Mouse (Mus musculus): ENCODE data around the gene Pga5. TPM values are rescaled to one million over a fixed set of nuclear protein-coding genes. Genes with fewer than 3 reads are reported as not detected.
A peak's percentile ranks its signal among the peaks of the same experiment; 100 is the strongest.

Pga5 gene
- polyA plus RNA-seq, 1 experiment from 2014 or later, result not detected

DNA sequence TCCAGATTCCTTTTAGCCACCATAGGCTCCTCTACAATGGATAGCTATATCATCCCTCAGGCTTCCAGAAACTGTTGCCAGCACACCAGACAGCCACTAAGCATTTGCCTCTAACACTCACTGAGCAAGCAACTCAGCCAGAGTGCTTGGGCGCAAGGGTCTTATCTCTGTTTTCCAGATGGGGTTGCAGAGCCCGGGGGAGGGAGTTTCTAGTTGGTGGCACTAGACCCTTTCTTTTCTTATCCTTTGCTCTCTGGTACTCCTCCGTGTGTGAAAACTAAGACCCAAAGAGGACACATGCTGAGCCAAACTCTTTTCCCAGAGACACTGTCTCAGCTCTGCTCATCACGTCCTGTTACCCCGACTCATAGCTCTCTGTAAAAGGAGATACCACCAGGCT is 16.5 kb downstream of the Pga5 start:
- no peaks in the 10 kb centered on the region for H3K36me3 ChIP-seq (replicated peaks; ENCODE audit: control insufficient read depth, insufficient read depth, low read depth, low read length)
- no peaks in the 10 kb centered on the region for H3K4me1 ChIP-seq (ENCODE audit: control insufficient read depth, insufficient read depth, low read length)
- H3K27ac ChIP-seq (replicated peaks; ENCODE audit: low read depth, low read length), result no peak overlapping the region
- ATAC-seq (replicated peaks; ENCODE audit: insufficient number of reproducible peaks, low FRiP score, low TSS enrichment, low read depth) (no peak), DNase-seq (ENCODE audit: low spot score) (no peak)
- H3K27me3 ChIP-seq (ENCODE audit: control insufficient read depth, insufficient read depth, low read length), result no peaks in the 10 kb centered on the region
- no peak overlapping the region for H3K4me3 ChIP-seq (ENCODE audit: low read depth, low read length)
- WGBS, result 75% methylated on average over 5 of the region's 5 CpGs
- H3K4me2 ChIP-seq (ENCODE audit: low read depth, low read length), result no peak overlapping the region
- no peak overlapping the region for H3K9ac ChIP-seq (replicated peaks; ENCODE audit: low read length)
- H3K9me3 ChIP-seq (replicated peaks; ENCODE audit: control insufficient read depth, low read length), result no peaks in the 10 kb centered on the region

DNA sequence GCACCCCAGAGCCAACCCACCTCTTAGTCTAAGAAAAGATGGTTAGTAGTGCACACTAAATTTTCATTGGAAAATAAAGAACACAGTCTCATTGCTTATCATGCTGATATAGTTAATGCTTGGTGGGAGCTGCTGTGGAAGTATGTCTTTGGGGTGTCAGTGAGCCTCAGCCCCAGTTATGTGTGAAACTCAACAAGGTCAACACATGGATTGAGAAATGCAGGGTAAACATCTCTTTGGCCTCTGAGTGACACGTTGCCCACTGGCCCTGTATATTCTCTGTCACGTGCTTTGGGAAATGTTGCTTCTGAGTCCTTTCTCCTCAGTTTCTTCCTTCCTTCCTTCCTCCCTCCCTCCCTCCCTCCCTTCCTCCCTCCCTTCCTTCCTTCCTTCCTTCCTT is 19.5 kb downstream of the Pga5 start:
- H3K9ac ChIP-seq (replicated peaks; ENCODE audit: low read length), result no peak overlapping the region
- H3K27ac ChIP-seq (replicated peaks; ENCODE audit: low read depth, low read length), result no peak overlapping the region
- 91% methylated on average over 2 of the region's 2 CpGs for WGBS
- no peaks in the 10 kb centered on the region for H3K9me3 ChIP-seq (replicated peaks; ENCODE audit: control insufficient read depth, low read length)
- H3K27me3 ChIP-seq (ENCODE audit: control insufficient read depth, insufficient read depth, low read length), result no peaks in the 10 kb centered on the region
- no peak overlapping the region for H3K4me2 ChIP-seq (ENCODE audit: low read depth, low read length)
- H3K36me3 ChIP-seq (replicated peaks; ENCODE audit: control insufficient read depth, insufficient read depth, low read depth, low read length), result no peaks in the 10 kb centered on the region
- ATAC-seq (replicated peaks; ENCODE audit: insufficient number of reproducible peaks, low FRiP score, low TSS enrichment, low read depth) (no peak), DNase-seq (ENCODE audit: low spot score) (no peak)
- H3K4me3 ChIP-seq (ENCODE audit: low read depth, low read length), result no peak overlapping the region
- H3K4me1 ChIP-seq (ENCODE audit: control insufficient read depth, insufficient read depth, low read length), result no peaks in the 10 kb centered on the region

DNA sequence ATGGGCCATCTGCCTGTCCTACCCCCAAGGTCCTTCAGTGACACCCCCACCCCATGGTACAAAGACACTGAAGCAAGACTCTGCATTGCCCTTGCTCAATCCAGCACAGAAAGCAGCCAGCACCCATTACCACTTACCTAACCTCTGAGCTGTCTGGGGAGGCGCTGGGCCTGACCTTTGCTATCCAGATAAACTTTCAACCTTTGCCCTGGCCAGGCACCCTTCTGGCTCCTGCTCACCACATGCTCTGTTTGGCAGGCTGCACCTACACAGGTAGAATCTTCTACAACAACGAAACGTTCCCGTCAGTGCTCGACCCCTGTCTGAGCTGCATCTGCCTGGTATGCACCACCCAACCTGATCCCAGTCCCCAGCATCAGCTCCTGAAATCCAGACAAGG is 20.1 kb downstream of the Pga5 start:
- Histone ChIP-seq H3K27me3 (ENCODE audit: control insufficient read depth, insufficient read depth, low read length) (no peaks in the 10 kb centered on the region), H3K27ac (replicated peaks; ENCODE audit: low read depth, low read length) (no peak overlapping the region), H3K9me3 (replicated peaks; ENCODE audit: control insufficient read depth, low read length) (no peaks in the 10 kb centered on the region), H3K4me2 (ENCODE audit: low read depth, low read length) (no peak overlapping the region), H3K4me3 (ENCODE audit: low read depth, low read length) (no peak overlapping the region), H3K4me1 (ENCODE audit: control insufficient read depth, insufficient read depth, low read length) (no peaks in the 10 kb centered on the region), H3K9ac (replicated peaks; ENCODE audit: low read length) (no peak overlapping the region), H3K36me3 (replicated peaks; ENCODE audit: control insufficient read depth, insufficient read depth, low read depth, low read length) (no peaks in the 10 kb centered on the region)
- 86% methylated on average over 5 of the region's 5 CpGs for WGBS
- DNase-seq (ENCODE audit: low spot score) (no peak), ATAC-seq (replicated peaks; ENCODE audit: insufficient number of reproducible peaks, low FRiP score, low TSS enrichment, low read depth) (no peak)

DNA sequence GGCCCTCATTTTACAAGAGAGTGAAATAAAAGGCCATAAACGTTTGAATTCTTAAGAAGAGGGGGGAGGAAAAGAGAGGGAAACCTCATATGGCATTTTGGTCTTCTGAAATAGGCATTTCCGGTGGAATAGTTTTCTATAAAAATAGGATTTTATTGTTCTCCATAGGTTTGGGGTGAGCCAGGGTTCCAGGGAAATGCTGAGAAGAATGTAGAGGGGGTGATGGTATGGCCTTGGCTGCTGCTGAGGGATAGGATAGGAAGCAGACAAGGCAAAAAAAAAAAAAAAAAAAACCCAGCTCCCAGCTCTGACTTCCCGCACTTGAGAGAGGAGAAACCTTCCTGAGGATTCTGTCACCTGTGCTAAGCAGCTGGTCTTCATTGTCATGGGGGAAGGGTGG is 21.8 kb downstream of the Pga5 start:
- H3K9me3 ChIP-seq (replicated peaks; ENCODE audit: control insufficient read depth, low read length), result no peaks in the 10 kb centered on the region
- H3K4me1 ChIP-seq (ENCODE audit: control insufficient read depth, insufficient read depth, low read length), result no peaks in the 10 kb centered on the region
- no peak overlapping the region for H3K9ac ChIP-seq (replicated peaks; ENCODE audit: low read length)
- H3K27me3 ChIP-seq (ENCODE audit: control insufficient read depth, insufficient read depth, low read length), result no peaks in the 10 kb centered on the region
- H3K27ac ChIP-seq (replicated peaks; ENCODE audit: low read depth, low read length), result no peak overlapping the region
- H3K36me3 ChIP-seq (replicated peaks; ENCODE audit: control insufficient read depth, insufficient read depth, low read depth, low read length), result no peaks in the 10 kb centered on the region
- WGBS, result 69% methylated on average over 3 of the region's 3 CpGs
- DNase-seq (ENCODE audit: low spot score) (no peak), ATAC-seq (replicated peaks; ENCODE audit: insufficient number of reproducible peaks, low FRiP score, low TSS enrichment, low read depth) (no peak)
- no peak overlapping the region for H3K4me3 ChIP-seq (ENCODE audit: low read depth, low read length)
- H3K4me2 ChIP-seq (ENCODE audit: low read depth, low read length), result no peak overlapping the region

DNA sequence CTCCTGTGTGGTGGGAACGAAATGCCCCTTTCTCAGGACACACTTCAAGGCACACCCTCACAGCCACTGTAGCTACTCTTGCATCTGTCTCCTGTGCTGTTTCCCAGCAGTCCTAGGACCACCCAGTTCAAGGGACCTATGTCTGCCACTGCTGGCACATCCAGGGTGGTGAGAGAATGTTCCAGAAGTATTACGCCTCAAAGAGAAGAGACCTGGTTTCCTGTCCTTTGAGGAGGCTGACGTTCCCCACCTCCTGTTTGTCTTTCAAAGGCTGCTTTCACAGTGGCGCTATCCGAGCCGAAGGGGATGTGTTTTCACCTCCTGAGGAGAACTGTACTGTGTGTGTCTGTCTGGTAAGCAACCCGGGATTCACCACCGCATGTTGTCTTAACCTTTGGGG is 29.7 kb downstream of the Pga5 start:
- Histone ChIP-seq H3K4me3 (ENCODE audit: low read depth, low read length) (no peak overlapping the region), H3K27me3 (ENCODE audit: control insufficient read depth, insufficient read depth, low read length) (no peaks in the 10 kb centered on the region), H3K36me3 (replicated peaks; ENCODE audit: control insufficient read depth, insufficient read depth, low read depth, low read length) (no peaks in the 10 kb centered on the region), H3K4me2 (ENCODE audit: low read depth, low read length) (no peak overlapping the region), H3K27ac (replicated peaks; ENCODE audit: low read depth, low read length) (no peak overlapping the region), H3K9ac (replicated peaks; ENCODE audit: low read length) (no peak overlapping the region), H3K9me3 (replicated peaks; ENCODE audit: control insufficient read depth, low read length) (no peaks in the 10 kb centered on the region), H3K4me1 (ENCODE audit: control insufficient read depth, insufficient read depth, low read length) (no peaks in the 10 kb centered on the region)
- ATAC-seq (replicated peaks; ENCODE audit: insufficient number of reproducible peaks, low FRiP score, low TSS enrichment, low read depth) (no peak), DNase-seq (ENCODE audit: low spot score) (no peak)
- WGBS, result 66% methylated on average over 8 of the region's 8 CpGs

DNA sequence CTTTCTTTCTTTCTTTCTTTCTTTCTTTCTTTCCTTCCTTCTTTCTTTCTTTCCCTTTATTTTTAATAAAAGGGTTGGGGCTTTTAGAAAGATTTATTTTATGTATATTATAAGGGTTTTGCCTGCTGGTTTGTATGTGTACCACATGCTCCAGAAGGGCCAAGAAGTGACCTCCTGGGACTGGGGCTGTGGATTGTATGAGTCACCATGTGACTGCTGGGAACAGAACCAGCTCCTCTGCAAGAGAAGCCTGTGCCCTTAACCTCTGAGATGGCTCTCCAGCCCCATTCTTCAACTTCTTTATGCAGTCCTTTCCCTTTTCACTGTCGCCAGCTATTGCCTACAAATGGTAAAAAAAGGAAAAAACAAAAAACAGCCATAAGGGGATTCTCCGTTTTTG is 32.3 kb downstream of the Pga5 start:
- WGBS, result 87% methylated on average over 2 of the region's 2 CpGs
- ATAC-seq (replicated peaks; ENCODE audit: insufficient number of reproducible peaks, low FRiP score, low TSS enrichment, low read depth), result no peak

DNA sequence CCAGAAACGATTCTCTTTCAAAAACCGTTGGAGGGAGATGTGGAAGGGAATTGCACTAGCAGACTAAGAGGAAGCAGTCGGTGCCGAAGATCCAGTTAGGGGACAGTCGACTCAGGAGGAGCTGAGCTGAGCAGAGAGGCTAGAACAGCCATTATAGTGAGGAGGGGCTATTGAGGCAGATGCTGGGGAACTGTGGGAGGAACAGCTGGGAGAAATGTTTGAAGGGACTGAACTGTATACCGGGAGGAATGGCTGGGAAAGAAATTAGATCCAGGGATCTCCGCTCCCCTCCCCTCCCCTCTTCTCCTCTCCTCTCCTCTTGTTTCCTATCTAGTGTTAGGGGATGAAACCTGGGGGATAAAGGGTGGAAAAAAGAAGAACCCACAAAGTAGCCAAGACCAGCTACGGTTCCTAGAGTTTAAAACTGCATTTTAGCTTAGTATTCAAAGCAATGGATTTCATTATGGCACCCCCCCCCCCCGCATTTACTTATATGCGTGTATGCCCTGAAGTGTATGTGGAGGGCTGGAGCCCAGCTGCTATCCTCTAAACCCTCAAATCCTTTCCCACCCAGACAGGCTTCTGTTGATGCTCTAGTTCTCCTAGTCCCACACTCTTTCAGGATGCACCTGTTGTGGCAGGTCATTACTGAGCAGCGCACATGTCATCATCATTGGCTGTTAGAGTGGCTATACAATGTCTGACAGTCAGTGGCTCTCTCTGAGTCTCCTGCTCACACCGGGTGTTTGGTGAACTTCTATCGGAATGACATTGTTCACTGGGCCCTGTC is 37.1 kb downstream of the Pga5 start:
- H3K36me3 ChIP-seq (replicated peaks; ENCODE audit: control insufficient read depth, insufficient read depth, low read depth, low read length), result no peaks in the 10 kb centered on the region
- H3K9ac ChIP-seq (replicated peaks; ENCODE audit: low read length), result peak overlapping the region; percentile 6; the same call in 1 of the 2 replicates
- no peaks in the 10 kb centered on the region for H3K4me1 ChIP-seq (ENCODE audit: control insufficient read depth, insufficient read depth, low read length)
- peak; percentile 38 for DNase-seq (ENCODE audit: low spot score)
- H3K9me3 ChIP-seq (replicated peaks; ENCODE audit: control insufficient read depth, low read length), result no peaks in the 10 kb centered on the region
- H3K27me3 ChIP-seq (ENCODE audit: control insufficient read depth, insufficient read depth, low read length), result no peaks in the 10 kb centered on the region
- WGBS, result 41% methylated on average over 13 of the region's 13 CpGs
- no peak overlapping the region for H3K4me3 ChIP-seq (ENCODE audit: low read depth, low read length)
- no peak overlapping the region; the same call in 1 of the 2 replicates for H3K27ac ChIP-seq (replicated peaks; ENCODE audit: low read depth, low read length)
- ATAC-seq (replicated peaks; ENCODE audit: insufficient number of reproducible peaks, low FRiP score, low TSS enrichment, low read depth), result 0 out of 2 replicates have a peak, but pooled peaks have one; percentile 58
- no peak overlapping the region for H3K4me2 ChIP-seq (ENCODE audit: low read depth, low read length)

More for the DNA sequence above, 32.3 kb downstream of the Pga5 start:
- Histone ChIP-seq H3K4me1 (ENCODE audit: control insufficient read depth, insufficient read depth, low read length) (no peaks in the 10 kb centered on the region), H3K4me2 (ENCODE audit: low read depth, low read length) (no peak overlapping the region), H3K4me3 (ENCODE audit: low read depth, low read length) (no peak overlapping the region), H3K9me3 (replicated peaks; ENCODE audit: control insufficient read depth, low read length) (no peaks in the 10 kb centered on the region), H3K9ac (replicated peaks; ENCODE audit: low read length) (no peak overlapping the region), H3K27me3 (ENCODE audit: control insufficient read depth, insufficient read depth, low read length) (no peaks in the 10 kb centered on the region), H3K27ac (replicated peaks; ENCODE audit: low read depth, low read length) (no peak overlapping the region), H3K36me3 (replicated peaks; ENCODE audit: control insufficient read depth, insufficient read depth, low read depth, low read length) (no peaks in the 10 kb centered on the region)
- no peak for DNase-seq (ENCODE audit: low spot score)

DNA sequence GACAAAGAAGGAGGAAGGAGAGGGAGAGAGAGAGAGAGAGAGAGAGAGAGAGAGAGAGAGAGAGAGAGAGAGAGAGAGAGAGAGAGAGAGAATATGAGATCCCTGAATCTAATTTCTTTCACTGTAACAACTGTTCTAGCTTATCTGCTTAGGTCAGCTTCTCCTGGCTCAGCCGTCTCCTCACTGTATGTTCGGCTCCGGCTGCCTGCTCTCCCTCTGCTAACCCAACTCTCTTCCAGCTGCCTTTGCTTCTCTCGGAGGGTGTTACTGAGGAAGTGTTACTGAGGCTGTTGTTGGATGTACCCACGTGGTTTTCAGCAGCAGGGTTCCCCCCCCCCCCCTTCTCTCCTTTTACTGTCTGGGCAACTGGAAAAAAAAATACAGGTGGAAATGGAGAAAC is 37.8 kb downstream of the Pga5 start:
- H3K27ac ChIP-seq (replicated peaks; ENCODE audit: low read depth, low read length), result no peak overlapping the region; the same call in 1 of the 2 replicates
- H3K9ac ChIP-seq (replicated peaks; ENCODE audit: low read length), result peak overlapping the region; percentile 6; the same call in 1 of the 2 replicates
- no peaks in the 10 kb centered on the region for H3K4me1 ChIP-seq (ENCODE audit: control insufficient read depth, insufficient read depth, low read length)
- H3K36me3 ChIP-seq (replicated peaks; ENCODE audit: control insufficient read depth, insufficient read depth, low read depth, low read length), result no peaks in the 10 kb centered on the region
- no peaks in the 10 kb centered on the region for H3K27me3 ChIP-seq (ENCODE audit: control insufficient read depth, insufficient read depth, low read length)
- H3K4me2 ChIP-seq (ENCODE audit: low read depth, low read length), result no peak overlapping the region
- no peak for DNase-seq (ENCODE audit: low spot score)
- 11% methylated on average over 5 of the region's 5 CpGs for WGBS
- no peak overlapping the region for H3K4me3 ChIP-seq (ENCODE audit: low read depth, low read length)
- ATAC-seq (replicated peaks; ENCODE audit: insufficient number of reproducible peaks, low FRiP score, low TSS enrichment, low read depth), result no peak
- no peaks in the 10 kb centered on the region for H3K9me3 ChIP-seq (replicated peaks; ENCODE audit: control insufficient read depth, low read length)
